Mouse (Mus musculus) brain, embryonic 14.5 days (tissue): ENCODE results near the gene Cnot11.

Experiments used
- CTCF ChIP-seq: fragments of 200-500 bp; IDR thresholded peaks from 2 replicates; pipeline ENCODE4 v1.5.1; 2012; ENCODE audit warnings: inconsistent platforms, mild to moderate bottlenecking, moderate library complexity, borderline replicate concordance; ENCODE audit not compliant: insufficient read depth, insufficient read length; ENCODE audit errors: extremely low read depth
- POLR2A ChIP-seq: fragments of 200-500 bp; IDR thresholded peaks from 2 replicates; pipeline ENCODE4 v1.6.1; 2012; ENCODE audit warnings: mild to moderate bottlenecking, inconsistent platforms, borderline replicate concordance; ENCODE audit not compliant: poor library complexity, insufficient read depth, insufficient read length, severe bottlenecking; ENCODE audit errors: extremely low read depth

DNA sequence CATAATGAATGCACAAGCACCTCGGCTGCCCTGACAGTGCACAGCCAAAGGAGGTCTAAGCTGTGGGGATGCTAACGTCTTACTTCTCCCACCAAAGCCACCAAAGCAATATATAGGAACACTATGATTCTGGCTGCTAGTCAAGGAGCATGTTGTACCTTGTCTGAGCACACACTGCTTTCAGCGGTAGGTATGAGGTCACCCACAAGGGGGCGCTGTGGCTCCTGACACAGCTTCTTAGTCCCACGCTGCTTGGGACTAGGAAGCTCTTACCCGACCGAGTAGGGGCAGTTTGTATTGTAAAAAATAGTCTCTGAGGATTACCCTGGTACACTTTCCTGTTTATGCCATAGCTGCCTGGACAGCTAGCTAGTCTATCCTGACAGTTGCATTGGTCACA lies 7.4 kb upstream of the Cnot11 start:
- TF ChIP-seq CTCF (peak; percentile 82), POLR2A (no peak)
